Mouse (Mus musculus) stomach, embryonic 15.5 days (tissue): ENCODE measurements around the gene Ccdc57. TPM values are rescaled to one million over a fixed set of nuclear protein-coding genes. Genes with fewer than 3 reads are reported as not detected.

Source experiments
- ATAC-seq: fragments of 200-750 bp; cut with Nextera tagmentation; 2 replicates; pipeline ENCODE4 v1.8.0; 2017; ENCODE audit warnings: low read depth, moderate number of reproducible peaks, moderate TSS enrichment; ENCODE audit not compliant: insufficient read depth, low FRiP score
- H3K27ac ChIP-seq: fragments of 300-500 bp; sonication (generic); 2 replicates; pipeline ENCODE4 v1.5.1; 2015; ENCODE audit warnings: mild to moderate bottlenecking, inconsistent platforms
- H3K27me3 ChIP-seq: fragments of 300-500 bp; sonication (generic); replicated peaks from 2 replicates; pipeline ENCODE4 v1.6.1; 2015; ENCODE audit warnings: inconsistent platforms
- H3K36me3 ChIP-seq: fragments of 300-500 bp; sonication (generic); 2 replicates; pipeline ENCODE4 v1.6.1; 2015; ENCODE audit warnings: inconsistent platforms
- H3K4me1 ChIP-seq: fragments of 300-500 bp; sonication (generic); 2 replicates; pipeline ENCODE4 v1.6.1; 2015; ENCODE audit warnings: inconsistent platforms
- H3K4me2 ChIP-seq: fragments of 300-500 bp; sonication (generic); 2 replicates; pipeline ENCODE4 v1.6.1; 2015; ENCODE audit warnings: mild to moderate bottlenecking, inconsistent platforms
- H3K4me3 ChIP-seq: fragments of 300-500 bp; sonication (generic); replicated peaks from 2 replicates; pipeline ENCODE4 v1.5.1; 2015; ENCODE audit warnings: inconsistent platforms
- H3K9ac ChIP-seq: fragments of 300-500 bp; sonication (generic); 2 replicates; pipeline ENCODE4 v1.6.1; 2015; ENCODE audit warnings: inconsistent platforms
- H3K9me3 ChIP-seq: fragments of 300-500 bp; sonication (generic); 2 replicates; pipeline ENCODE4 v1.6.1; 2016; ENCODE audit warnings: inconsistent platforms
- WGBS: fragments of 180-500 bp; shearing (Covaris S2); methylation state at CpG from one replicate; pipeline ENCODE4 v1.1.7; 2015; 5-methylcytosine and 5-hydroxymethylcytosine counted together
- polyA plus RNA-seq: library from polyadenylated mRNA; unstranded; fragments of >200 nt; fragmentation: Nextera tagmentation; extraction: Ambion mirVana; gene quantifications from 2 replicates; pipeline ENCODE4 v1.2.1, GENCODE M21; 2015

The Ccdc57 gene
- polyA plus RNA-seq, 1 experiment from 2014 or later, result 4.5 TPM

- no peak overlapping the region for H3K27ac ChIP-seq
- no peak overlapping the region for H3K9ac ChIP-seq
- H3K4me2 ChIP-seq, result no peak overlapping the region
- ATAC-seq, result no peak
- H3K36me3 ChIP-seq, result no peaks in the 10 kb centered on the region
- H3K4me1 ChIP-seq, result peaks cover 11% of the 10 kb centered on the region
- H3K9me3 ChIP-seq, result no peaks in the 10 kb centered on the region
- no peak overlapping the region for H3K4me3 ChIP-seq
- WGBS, result 87% methylated on average over 3 of the region's 3 CpGs
- no peaks in the 10 kb centered on the region for H3K27me3 ChIP-seq
Measured at GRCm38 (mm10) chr11:120831659-120832440, 100.8 kb downstream of the Ccdc57 start.

GRCm38 (mm10) chr11:120830686-120831085, 102.0 kb downstream of the Ccdc57 start:
- Histone ChIP-seq H3K4me1 (peaks cover 11% of the 10 kb centered on the region), H3K4me2 (no peak overlapping the region), H3K36me3 (no peaks in the 10 kb centered on the region), H3K27ac (no peak overlapping the region), H3K27me3 (no peaks in the 10 kb centered on the region), H3K4me3 (no peak overlapping the region), H3K9ac (no peak overlapping the region), H3K9me3 (no peaks in the 10 kb centered on the region)
- no peak for ATAC-seq
- 85% methylated on average over 12 of the region's 12 CpGs for WGBS

GRCm38 (mm10) chr11:120829757-120830532, 102.7 kb downstream of the Ccdc57 start:
- H3K9ac ChIP-seq, result no peak overlapping the region
- 90% methylated on average over 10 of the region's 10 CpGs for WGBS
- no peak overlapping the region for H3K27ac ChIP-seq
- no peak overlapping the region for H3K4me3 ChIP-seq
- H3K9me3 ChIP-seq, result no peaks in the 10 kb centered on the region
- no peaks in the 10 kb centered on the region for H3K36me3 ChIP-seq
- H3K4me1 ChIP-seq, result peaks cover 19% of the 10 kb centered on the region
- ATAC-seq, result no peak
- H3K4me2 ChIP-seq, result no peak overlapping the region
- H3K27me3 ChIP-seq, result no peaks in the 10 kb centered on the region

GRCm38 (mm10) chr11:120828416-120828815, 104.3 kb downstream of the Ccdc57 start:
- 73% methylated on average over 4 of the region's 4 CpGs for WGBS
- H3K36me3 ChIP-seq, result no peaks in the 10 kb centered on the region
- peaks cover 9% of the 10 kb centered on the region for H3K4me1 ChIP-seq
- no peaks in the 10 kb centered on the region for H3K9me3 ChIP-seq
- ATAC-seq, result no peak
- no peak overlapping the region for H3K27ac ChIP-seq
- no peak overlapping the region for H3K4me2 ChIP-seq
- H3K9ac ChIP-seq, result no peak overlapping the region
- H3K4me3 ChIP-seq, result no peak overlapping the region
- no peaks in the 10 kb centered on the region for H3K27me3 ChIP-seq

GRCm38 (mm10) chr11:120826016-120826953, 106.4 kb downstream of the Ccdc57 start:
- Histone ChIP-seq H3K27ac (peak overlapping the region; percentile 95; the same call in 1 of the 2 replicates), H3K9ac (no peak overlapping the region), H3K9me3 (no peaks in the 10 kb centered on the region), H3K4me1 (peaks cover 25% of the 10 kb centered on the region), H3K4me3 (no peak overlapping the region), H3K36me3 (0 out of 2 replicates have a peak, but pooled peaks cover 2% of the 10 kb centered on the region), H3K27me3 (no peaks in the 10 kb centered on the region), H3K4me2 (no peak overlapping the region)
- 83% methylated on average over 8 of the region's 8 CpGs for WGBS
- no peak for ATAC-seq

- 48% methylated on average over 4 of the region's 4 CpGs for WGBS
- peak overlapping the region; percentile 80 for H3K4me2 ChIP-seq
- H3K9me3 ChIP-seq, result no peaks in the 10 kb centered on the region
- H3K9ac ChIP-seq, result peak overlapping the region; percentile 7; the same call in 1 of the 2 replicates
- H3K4me3 ChIP-seq, result peak overlapping the region; percentile 84
- H3K27ac ChIP-seq, result peak overlapping the region; percentile 95
- H3K4me1 ChIP-seq, result peaks cover 29% of the 10 kb centered on the region
- no peaks in the 10 kb centered on the region for H3K27me3 ChIP-seq
- peaks cover 10% of the 10 kb centered on the region; the same call in 1 of the 2 replicates for H3K36me3 ChIP-seq
- no peak for ATAC-seq
Measured at GRCm38 (mm10) chr11:120825289-120825863, 107.3 kb downstream of the Ccdc57 start.

- Histone ChIP-seq H3K4me2 (peak overlapping the region; percentile 80), H3K4me1 (peaks cover 29% of the 10 kb centered on the region), H3K27ac (peak overlapping the region; percentile 95), H3K9me3 (no peaks in the 10 kb centered on the region), H3K9ac (peak overlapping the region; percentile 7; the same call in 1 of the 2 replicates), H3K36me3 (peaks cover 16% of the 10 kb centered on the region; the same call in 1 of the 2 replicates), H3K4me3 (peak overlapping the region; percentile 84), H3K27me3 (no peaks in the 10 kb centered on the region)
- under 1% methylated on average over 21 of the region's 21 CpGs for WGBS
- ATAC-seq, result peak; percentile 0; the same call in 1 of the 2 replicates
Measured at GRCm38 (mm10) chr11:120824787-120825288, 107.8 kb downstream of the Ccdc57 start.

- Histone ChIP-seq H3K4me3 (peak within 1 kb of the TSS; percentile 84), H3K36me3 (peaks cover 22% of the 10 kb centered on the region; the same call in 1 of the 2 replicates), H3K27me3 (no peaks in the 10 kb centered on the region), H3K4me1 (peaks cover 29% of the 10 kb centered on the region), H3K9me3 (no peaks in the 10 kb centered on the region), H3K4me2 (peak within 1 kb of the TSS; percentile 80), H3K27ac (peak within 1 kb of the TSS; percentile 95), H3K9ac (peak within 1 kb of the TSS; percentile 91)
- WGBS, result under 1% methylated on average over 103 of the region's 109 CpGs
- ATAC-seq, result peak; percentile 90
Measured at GRCm38 (mm10) chr11:120823956-120824786, 108.5 kb downstream of the Ccdc57 start, which contains the start of gene Fasn. Fasn (minus strand) TSS chr11:120824547.

GRCm38 (mm10) chr11:120823551-120823947, 109.1 kb downstream of the Ccdc57 start:
- H3K27me3 ChIP-seq, result no peaks in the 10 kb centered on the region

GRCm38 (mm10) chr11:120822831-120823550, 109.7 kb downstream of the Ccdc57 start:
- Histone ChIP-seq H3K4me2 (peak overlapping the region; percentile 80), H3K9ac (peak overlapping the region; percentile 91), H3K4me1 (peaks cover 29% of the 10 kb centered on the region), H3K9me3 (no peaks in the 10 kb centered on the region), H3K4me3 (peak overlapping the region; percentile 84), H3K36me3 (peaks cover 34% of the 10 kb centered on the region), H3K27me3 (no peaks in the 10 kb centered on the region), H3K27ac (peak overlapping the region; percentile 95)
- ATAC-seq, result no peak
- WGBS, result under 1% methylated on average over 14 of the region's 14 CpGs

More at GRCm38 (mm10) chr11:120823551-120823947, 109.1 kb downstream of the Ccdc57 start:
- under 1% methylated on average over 40 of the region's 40 CpGs for WGBS
- Histone ChIP-seq H3K9ac (peak overlapping the region; percentile 91), H3K27ac (peak overlapping the region; percentile 95), H3K36me3 (peaks cover 29% of the 10 kb centered on the region), H3K9me3 (no peaks in the 10 kb centered on the region), H3K4me2 (peak overlapping the region; percentile 80), H3K4me1 (peaks cover 29% of the 10 kb centered on the region), H3K4me3 (peak overlapping the region; percentile 84)
- peak; percentile 25 for ATAC-seq
